Mouse (Mus musculus) G1E (cell line): Measurements from ENCODE around the gene Akap13.

Source experiments
- CTCF ChIP-seq: IDR thresholded peaks from 2 replicates; pipeline ENCODE4 v1.5.1; 2012; ENCODE audit warnings: low read depth, low read length, inconsistent platforms, mixed read lengths
- GATA1 ChIP-seq: IDR thresholded peaks from 2 replicates; pipeline ENCODE4 v1.6.1; 2012; ENCODE audit warnings: borderline replicate concordance, low read length, inconsistent platforms, mixed read lengths
- POLR2AphosphoS5 ChIP-seq: IDR thresholded peaks from 2 replicates; pipeline ENCODE4 v1.6.1; 2012; ENCODE audit warnings: low read depth, low read length, inconsistent platforms; ENCODE audit not compliant: insufficient replicate concordance
- TAL1 ChIP-seq: conservative IDR thresholded peaks from 2 replicates; pipeline ENCODE4 v1.6.1; 2012; ENCODE audit warnings: low read depth, low read length, inconsistent platforms, mixed read lengths

- no peak for TF ChIP-seq CTCF
- no peak for TF ChIP-seq TAL1
- TF ChIP-seq GATA1: no peak
- TF ChIP-seq POLR2AphosphoS5: no peak
Measured at GRCm38 (mm10) chr7:75780812-75781211, 325.5 kb downstream of the Akap13 start.
